Mouse (Mus musculus): ENCODE measurements around the gene Fbxo45. TPM values are rescaled to one million over a fixed set of nuclear protein-coding genes. Genes with fewer than 3 reads are reported as not detected.
"Not testable (repeated sequence)": the region's sequence is repeated elsewhere in the genome, so short reads cannot be mapped to it uniquely, and the experiment has no call there.

The Fbxo45 gene
- polyA plus RNA-seq, 1 experiment from 2014 or later: 11.2 TPM

DNA sequence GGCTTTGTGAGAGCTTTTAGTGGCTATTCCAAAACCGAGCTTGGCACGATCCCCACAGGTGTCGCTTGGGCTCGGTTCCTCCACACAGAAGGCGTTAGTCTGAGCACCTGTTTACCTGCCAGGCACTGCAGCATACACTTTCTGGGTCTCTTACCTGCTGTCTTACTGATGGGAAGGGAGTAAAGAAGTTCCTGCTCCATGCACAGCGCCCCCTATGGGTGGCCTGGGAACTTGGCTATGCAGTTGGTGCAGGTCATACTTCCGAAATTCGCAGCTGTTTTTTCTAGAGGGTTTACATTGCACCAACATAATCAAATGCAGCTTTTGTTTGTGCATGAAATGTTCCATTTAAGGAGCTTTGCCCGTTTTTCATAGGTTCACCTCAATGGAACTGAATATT, 26.4 kb upstream of the Fbxo45 start:
- Histone ChIP-seq H3K36me3 (ENCODE audit: control insufficient read depth, insufficient read depth, low read length) (no peaks in the 10 kb centered on the region), H3K27me3 (ENCODE audit: control insufficient read depth, insufficient read depth, low read length) (no peaks in the 10 kb centered on the region), H3K4me2 (no peak overlapping the region), H3K9ac (ENCODE audit: low read depth, low read length) (no peak overlapping the region), H3K9me3 (replicated peaks; ENCODE audit: control insufficient read depth, low read length) (no peaks in the 10 kb centered on the region), H3K4me3 (ENCODE audit: low read depth, low read length) (no peak overlapping the region), H3K27ac (ENCODE audit: low read depth, low read length) (no peak overlapping the region), H3K4me1 (ENCODE audit: control insufficient read depth, insufficient read depth, low read length) (no peaks in the 10 kb centered on the region)
- ATAC-seq (replicated peaks; ENCODE audit: insufficient number of reproducible peaks, low FRiP score, low TSS enrichment): no peak
- 48% methylated on average over 9 of the region's 9 CpGs for WGBS (ENCODE audit: insufficient replicate concordance)

DNA sequence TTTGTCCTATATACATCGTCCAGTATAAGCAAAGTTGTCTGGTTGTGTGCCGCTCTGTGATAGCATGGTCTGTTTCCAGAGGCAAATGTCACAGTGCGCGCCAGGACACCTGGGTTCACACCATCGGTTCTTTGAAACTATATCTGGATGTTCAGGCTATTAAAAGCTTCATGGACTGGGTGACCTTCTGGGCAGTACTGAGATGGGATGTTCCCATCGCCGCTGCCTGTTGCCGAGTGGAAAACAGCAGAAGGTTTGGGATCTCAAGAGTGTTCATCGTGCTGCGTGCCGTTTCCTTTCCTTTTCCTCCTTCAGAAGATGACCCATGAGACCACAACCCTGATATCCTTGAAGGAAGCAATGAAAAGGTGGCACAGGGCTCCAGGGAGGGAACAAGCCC, 24.3 kb upstream of the Fbxo45 start, which contains the start of gene Smco1:
Smco1 (plus strand) TSS at position 178 of the 400 bp plus-strand sequence.
- Histone ChIP-seq H3K4me3 (ENCODE audit: low read depth, low read length) (no peak within 1 kb of the TSS), H3K9me3 (replicated peaks; ENCODE audit: control insufficient read depth, low read length) (no peaks in the 10 kb centered on the region), H3K27ac (ENCODE audit: low read depth, low read length) (no peak within 1 kb of the TSS), H3K4me1 (ENCODE audit: control insufficient read depth, insufficient read depth, low read length) (no peaks in the 10 kb centered on the region), H3K4me2 (no peak within 1 kb of the TSS), H3K36me3 (ENCODE audit: control insufficient read depth, insufficient read depth, low read length) (no peaks in the 10 kb centered on the region), H3K27me3 (ENCODE audit: control insufficient read depth, insufficient read depth, low read length) (no peaks in the 10 kb centered on the region), H3K9ac (ENCODE audit: low read depth, low read length) (no peak within 1 kb of the TSS)
- no peak for ATAC-seq (replicated peaks; ENCODE audit: insufficient number of reproducible peaks, low FRiP score, low TSS enrichment)
- 73% methylated on average over 11 of the region's 11 CpGs for WGBS (ENCODE audit: insufficient replicate concordance)

DNA sequence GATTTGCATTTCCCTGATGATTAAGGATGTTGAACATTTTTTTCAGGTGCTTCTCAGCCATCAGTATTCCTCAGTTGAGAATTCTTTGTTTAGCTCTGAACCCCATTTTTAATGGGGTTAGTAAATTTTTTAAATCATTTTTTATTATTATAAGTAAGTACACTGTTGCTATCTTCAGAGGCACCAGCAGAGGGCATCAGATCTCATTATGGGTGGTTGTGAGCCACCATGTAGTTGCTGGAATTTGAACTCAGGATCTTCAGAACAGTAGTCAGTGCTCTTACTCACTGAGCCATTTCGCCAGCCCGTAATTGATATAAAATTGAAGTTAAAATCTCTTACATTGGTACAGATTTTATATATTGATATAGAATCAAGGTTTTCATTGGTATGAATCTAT, 17.3 kb upstream of the Fbxo45 start:
- not testable (repeated sequence) for H3K4me1 ChIP-seq (ENCODE audit: control insufficient read depth, insufficient read depth, low read length); H3K9ac ChIP-seq (ENCODE audit: low read depth, low read length); H3K36me3 ChIP-seq (ENCODE audit: control insufficient read depth, insufficient read depth, low read length); H3K27me3 ChIP-seq (ENCODE audit: control insufficient read depth, insufficient read depth, low read length); H3K9me3 ChIP-seq (replicated peaks; ENCODE audit: control insufficient read depth, low read length); H3K4me3 ChIP-seq (ENCODE audit: low read depth, low read length); ATAC-seq (replicated peaks; ENCODE audit: insufficient number of reproducible peaks, low FRiP score, low TSS enrichment); H3K27ac ChIP-seq (ENCODE audit: low read depth, low read length); H3K4me2 ChIP-seq
- 84% methylated on average over 2 of the region's 2 CpGs for WGBS (ENCODE audit: insufficient replicate concordance)

DNA sequence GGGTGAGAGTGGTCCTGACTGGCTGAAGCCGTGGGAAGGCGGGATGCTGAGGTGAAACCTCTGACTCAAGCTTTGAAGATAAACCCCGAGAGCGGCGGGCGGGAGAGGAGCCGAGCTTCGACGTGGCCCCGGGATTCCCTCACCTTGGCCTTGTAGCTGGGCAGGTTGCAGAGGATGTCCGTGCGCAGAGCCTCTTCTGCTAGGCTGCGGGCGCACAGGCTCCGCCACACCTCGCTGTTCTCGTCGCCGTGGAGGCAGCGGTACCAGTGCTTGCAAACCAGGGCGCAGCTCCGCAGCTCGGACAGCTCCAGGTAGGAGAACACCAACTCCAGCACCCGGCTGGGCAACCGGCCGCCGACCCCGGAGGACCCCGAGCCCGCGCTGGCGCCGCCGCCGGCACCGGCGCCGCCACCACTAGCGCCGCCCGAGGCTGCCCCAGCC, 587 bp downstream of the Fbxo45 start:
- peak overlapping the region; percentile 76 for H3K4me3 ChIP-seq (ENCODE audit: low read depth, low read length)
- H3K9me3 ChIP-seq (replicated peaks; ENCODE audit: control insufficient read depth, low read length): no peaks in the 10 kb centered on the region
- WGBS (ENCODE audit: insufficient replicate concordance): under 1% methylated on average over 24 of the region's 41 CpGs
- peak overlapping the region; percentile 95 for H3K27ac ChIP-seq (ENCODE audit: low read depth, low read length)
- H3K36me3 ChIP-seq (ENCODE audit: control insufficient read depth, insufficient read depth, low read length): peaks cover 2% of the 10 kb centered on the region; the same call in 1 of the 2 replicates
- ATAC-seq (replicated peaks; ENCODE audit: insufficient number of reproducible peaks, low FRiP score, low TSS enrichment): peak; percentile 20
- H3K27me3 ChIP-seq (ENCODE audit: control insufficient read depth, insufficient read depth, low read length): no peaks in the 10 kb centered on the region
- peak overlapping the region; percentile 87 for H3K9ac ChIP-seq (ENCODE audit: low read depth, low read length)
- H3K4me1 ChIP-seq (ENCODE audit: control insufficient read depth, insufficient read depth, low read length): peaks cover 20% of the 10 kb centered on the region
- H3K4me2 ChIP-seq: peak overlapping the region; percentile 60

DNA sequence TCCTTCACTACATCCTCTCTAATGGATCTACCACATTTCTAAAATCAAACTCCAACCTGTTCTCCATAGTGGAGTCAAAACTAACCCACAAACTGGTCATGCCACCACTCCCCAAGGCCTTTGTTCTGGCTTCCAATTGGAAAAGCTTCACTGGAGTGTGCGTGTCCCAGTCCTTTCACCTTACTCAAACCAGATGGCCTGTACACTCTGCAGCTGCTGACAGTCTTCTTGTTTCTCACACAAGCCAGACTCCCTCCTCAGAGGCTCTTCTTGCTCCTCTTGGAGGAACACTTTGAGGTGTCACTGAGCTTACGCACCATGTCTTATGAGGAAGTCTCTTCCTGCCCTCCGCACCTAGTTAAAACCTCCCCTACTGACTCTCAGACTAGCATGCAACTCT, 3.1 kb downstream of the Fbxo45 start:
- no peak overlapping the region for H3K4me2 ChIP-seq
- no peaks in the 10 kb centered on the region for H3K27me3 ChIP-seq (ENCODE audit: control insufficient read depth, insufficient read depth, low read length)
- WGBS (ENCODE audit: insufficient replicate concordance): 73% methylated on average over 3 of the region's 3 CpGs
- H3K36me3 ChIP-seq (ENCODE audit: control insufficient read depth, insufficient read depth, low read length): peaks cover 2% of the 10 kb centered on the region; the same call in 1 of the 2 replicates
- no peak overlapping the region for H3K27ac ChIP-seq (ENCODE audit: low read depth, low read length)
- H3K4me3 ChIP-seq (ENCODE audit: low read depth, low read length): no peak overlapping the region
- H3K4me1 ChIP-seq (ENCODE audit: control insufficient read depth, insufficient read depth, low read length): peaks cover 20% of the 10 kb centered on the region
- H3K9ac ChIP-seq (ENCODE audit: low read depth, low read length): no peak overlapping the region
- no peaks in the 10 kb centered on the region for H3K9me3 ChIP-seq (replicated peaks; ENCODE audit: control insufficient read depth, low read length)
- ATAC-seq (replicated peaks; ENCODE audit: insufficient number of reproducible peaks, low FRiP score, low TSS enrichment): no peak

DNA sequence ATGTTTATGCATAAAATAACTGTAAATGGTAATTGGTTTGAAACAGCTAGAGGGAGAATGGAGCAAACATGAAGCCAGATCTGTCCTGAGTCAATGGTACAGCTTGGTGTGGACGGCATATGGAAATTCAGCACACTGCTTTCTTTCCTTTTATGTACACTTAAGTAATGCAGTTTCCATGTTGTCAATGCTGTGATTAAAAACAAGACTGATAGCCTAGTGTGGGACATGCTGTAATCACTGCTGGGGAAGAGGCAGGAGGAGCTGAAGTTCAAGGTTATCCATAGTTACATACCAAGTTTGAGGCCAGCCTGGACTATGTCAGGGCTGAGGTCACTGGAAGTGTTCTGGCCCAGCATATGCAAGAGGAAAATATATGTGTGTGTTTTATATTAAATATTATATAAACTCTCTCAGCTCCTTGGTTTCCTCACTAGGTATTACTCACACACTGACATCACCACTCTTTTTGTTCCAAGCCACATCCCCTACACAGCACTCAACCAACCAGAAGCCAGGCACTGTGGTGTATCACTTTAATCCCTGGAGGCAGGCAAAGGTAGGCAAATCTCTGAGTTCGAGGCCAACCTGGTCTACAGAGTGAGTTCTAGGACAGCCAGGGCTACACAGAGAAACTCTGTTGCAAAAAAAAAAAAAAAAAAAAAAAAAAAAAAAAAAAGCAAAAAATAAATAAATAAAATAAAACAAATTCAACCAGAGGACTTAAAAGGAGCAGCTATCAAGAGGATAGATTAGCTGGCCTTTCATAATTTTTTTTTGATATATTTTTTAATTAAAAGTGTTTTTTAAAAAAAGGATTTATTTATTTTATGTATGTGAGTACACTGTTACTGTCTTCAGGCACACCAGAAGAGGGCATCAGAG, 7.3 kb downstream of the Fbxo45 start:
- Histone ChIP-seq H3K9ac (ENCODE audit: low read depth, low read length) (no peak overlapping the region), H3K36me3 (ENCODE audit: control insufficient read depth, insufficient read depth, low read length) (peaks cover 2% of the 10 kb centered on the region; the same call in 1 of the 2 replicates), H3K4me1 (ENCODE audit: control insufficient read depth, insufficient read depth, low read length) (peaks cover 9% of the 10 kb centered on the region; the same call in 1 of the 2 replicates), H3K27me3 (ENCODE audit: control insufficient read depth, insufficient read depth, low read length) (no peaks in the 10 kb centered on the region), H3K4me3 (ENCODE audit: low read depth, low read length) (no peak overlapping the region), H3K27ac (ENCODE audit: low read depth, low read length) (peak overlapping the region; percentile 18), H3K9me3 (replicated peaks; ENCODE audit: control insufficient read depth, low read length) (no peaks in the 10 kb centered on the region), H3K4me2 (no peak overlapping the region)
- WGBS (ENCODE audit: insufficient replicate concordance): 72% methylated on average over 2 of the region's 2 CpGs
- ATAC-seq (replicated peaks; ENCODE audit: insufficient number of reproducible peaks, low FRiP score, low TSS enrichment): no peak

DNA sequence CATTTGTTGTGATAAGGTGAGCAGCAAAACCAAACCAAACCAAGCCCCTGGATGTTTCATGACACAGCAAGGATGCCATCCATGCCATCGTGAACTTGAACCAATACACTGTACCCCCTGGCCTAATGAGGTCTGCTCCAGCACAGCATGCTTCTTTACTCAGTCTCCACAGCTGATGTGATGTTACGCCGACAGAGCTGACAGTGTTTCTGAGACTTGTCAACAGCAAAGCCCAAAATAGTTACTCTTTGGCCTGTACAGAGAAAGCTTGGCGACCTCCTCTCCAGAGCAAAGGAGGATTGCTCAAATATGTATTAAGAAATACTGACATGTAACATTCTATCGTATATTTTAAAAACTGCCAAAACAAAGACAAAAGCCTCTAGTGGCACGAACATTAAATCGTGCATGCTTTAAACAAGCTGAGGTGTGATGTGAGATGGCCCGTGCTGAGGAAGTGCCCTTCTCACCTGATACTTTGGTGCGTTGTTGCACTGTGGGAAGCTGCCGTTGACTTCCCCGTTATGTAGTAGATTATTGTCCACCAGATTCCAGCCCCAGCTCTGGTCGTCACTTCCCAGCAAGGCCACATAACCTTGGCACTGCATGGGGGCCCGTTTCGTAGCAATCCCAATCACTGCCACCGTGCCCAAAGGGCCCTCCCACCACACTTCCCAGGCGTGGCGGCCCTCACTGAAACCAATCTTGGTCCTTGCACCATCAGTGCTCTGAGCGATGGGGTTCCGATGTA, 8.9 kb downstream of the Fbxo45 start:
- no peak overlapping the region for H3K9ac ChIP-seq (ENCODE audit: low read depth, low read length)
- H3K4me2 ChIP-seq: peak overlapping the region; percentile 4; the same call in 1 of the 2 replicates

DNA sequence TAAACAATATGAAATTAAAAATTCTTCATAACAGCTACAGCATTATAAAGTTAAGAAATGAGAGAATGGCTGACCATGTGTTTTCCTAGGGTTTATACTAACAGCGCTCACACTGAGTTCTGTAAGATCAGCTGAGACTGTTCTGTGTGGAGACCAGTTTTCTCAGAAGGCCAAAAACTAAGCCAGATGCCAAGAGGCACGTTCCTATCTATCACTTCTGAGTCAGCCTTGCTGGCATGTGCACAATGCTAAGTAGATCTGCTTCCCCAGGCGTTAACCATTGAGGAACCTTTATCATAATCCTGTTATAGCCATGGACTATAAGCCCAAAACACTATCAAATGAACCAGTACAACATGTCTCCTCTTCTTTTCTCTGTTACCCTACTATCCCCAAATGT, 14.9 kb downstream of the Fbxo45 start:
- not testable (repeated sequence) for H3K9ac ChIP-seq (ENCODE audit: low read depth, low read length); ATAC-seq (replicated peaks; ENCODE audit: insufficient number of reproducible peaks, low FRiP score, low TSS enrichment); H3K27ac ChIP-seq (ENCODE audit: low read depth, low read length); H3K4me3 ChIP-seq (ENCODE audit: low read depth, low read length); H3K4me2 ChIP-seq; H3K36me3 ChIP-seq (ENCODE audit: control insufficient read depth, insufficient read depth, low read length); H3K4me1 ChIP-seq (ENCODE audit: control insufficient read depth, insufficient read depth, low read length); H3K27me3 ChIP-seq (ENCODE audit: control insufficient read depth, insufficient read depth, low read length); H3K9me3 ChIP-seq (replicated peaks; ENCODE audit: control insufficient read depth, low read length)
- WGBS (ENCODE audit: insufficient replicate concordance): 69% methylated on average over 3 of the region's 3 CpGs

More for the DNA sequence above, 8.9 kb downstream of the Fbxo45 start:
- Histone ChIP-seq H3K27me3 (ENCODE audit: control insufficient read depth, insufficient read depth, low read length) (no peaks in the 10 kb centered on the region), H3K27ac (ENCODE audit: low read depth, low read length) (peak overlapping the region; percentile 81), H3K9me3 (replicated peaks; ENCODE audit: control insufficient read depth, low read length) (no peaks in the 10 kb centered on the region), H3K4me3 (ENCODE audit: low read depth, low read length) (no peak overlapping the region), H3K4me1 (ENCODE audit: control insufficient read depth, insufficient read depth, low read length) (peaks cover 5% of the 10 kb centered on the region; the same call in 1 of the 2 replicates), H3K36me3 (ENCODE audit: control insufficient read depth, insufficient read depth, low read length) (peaks cover under 1% of the 10 kb centered on the region)
- WGBS (ENCODE audit: insufficient replicate concordance): 61% methylated on average over 19 of the region's 19 CpGs
- no peak; the same call in 1 of the 2 replicates for ATAC-seq (replicated peaks; ENCODE audit: insufficient number of reproducible peaks, low FRiP score, low TSS enrichment)
